ENCODE assay signal across 8 mouse cellular contexts in the genomic region with DNA sequence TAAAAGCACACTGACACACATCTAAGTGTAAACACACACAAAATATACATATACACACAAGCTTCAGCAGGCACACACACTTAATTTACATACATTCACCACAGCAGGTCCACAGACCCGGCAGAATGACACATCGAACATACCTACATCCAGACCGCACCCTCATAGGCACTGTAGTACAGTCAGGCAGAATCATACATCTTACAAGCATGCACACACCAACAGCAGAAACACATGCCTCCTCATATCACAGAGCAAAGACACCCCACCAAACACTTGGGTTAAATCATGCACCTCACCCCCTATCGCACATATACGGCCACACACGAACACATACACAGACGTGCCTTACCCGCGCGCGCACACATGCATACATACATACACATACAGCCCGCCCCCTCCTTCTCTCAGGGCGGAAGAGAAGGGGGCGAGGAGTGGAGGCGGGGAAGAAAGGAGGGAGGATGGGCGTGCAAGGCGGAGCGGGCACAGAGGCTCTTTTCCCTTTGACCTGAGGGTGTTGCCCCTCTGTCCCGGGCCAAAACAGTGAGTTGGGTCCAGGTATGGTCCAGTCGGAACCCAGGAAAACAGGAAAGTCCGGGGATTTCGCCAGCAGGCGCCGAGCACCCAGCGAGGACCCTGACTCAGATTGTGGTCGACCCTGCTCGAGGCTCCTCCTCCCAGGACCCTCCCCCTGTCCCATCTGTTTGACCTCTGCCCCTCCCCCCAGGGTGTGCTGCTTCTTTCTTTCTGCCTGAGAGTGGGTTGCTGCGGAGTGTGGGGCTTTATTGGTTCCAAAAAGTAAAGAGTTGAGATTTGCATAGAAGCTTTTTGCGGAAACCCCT. TPM values are rescaled to one million over a fixed set of nuclear protein-coding genes. Genes with fewer than 3 reads are reported as not detected.
DNase-seq lines count a peak whose midpoint lies in the region; ATAC-seq and TF ChIP-seq lines count a peak whose summit lies in the region.

No protein-coding gene starts in this region.

- no peak for TF ChIP-seq CTCF in forebrain, postnatal 0 days (IDR thresholded peaks at IDR 0.05; ENCODE audit: low read depth)
- no peak for TF ChIP-seq CTCF in thymus, adult 2 months (IDR thresholded peaks at IDR 0.05; ENCODE audit: borderline replicate concordance, control insufficient read depth, extremely low read depth, insufficient read depth, low read length, poor library complexity)

- no peak overlapping the region for H3K27ac ChIP-seq in lung, embryonic 16.5 days (ENCODE audit: low read length)
- no peak overlapping the region for H3K27ac ChIP-seq in forebrain, postnatal 0 days (ENCODE audit: low read depth, low read length)
- no peak overlapping the region for H3K27ac ChIP-seq in liver, embryonic 15.5 days (replicated peaks)
- H3K27ac ChIP-seq in thymus, adult 2 months (ENCODE audit: control insufficient read depth, insufficient read depth, low read length), result no peak overlapping the region

- 21% methylated on average over 24 of the region's 29 CpGs for WGBS in lung, embryonic 16.5 days
- 38% methylated on average over 26 of the region's 29 CpGs for WGBS in forebrain, postnatal 0 days
- WGBS in liver, embryonic 15.5 days (ENCODE audit: insufficient replicate concordance), result 16% methylated on average over 23 of the region's 29 CpGs
- WGBS in thymus, adult 2 months, result 13% methylated on average over 20 of the region's 29 CpGs

- ATAC-seq in lung, embryonic 16.5 days (ENCODE audit: low read depth), result no peak
- ATAC-seq in forebrain, postnatal 0 days, result peak; percentile 78
- no peak for ATAC-seq in liver, embryonic 15.5 days (ENCODE audit: insufficient read depth)

- no peak for TF ChIP-seq POLR2A in thymus, adult 2 months (IDR thresholded peaks at IDR 0.05; ENCODE audit: control insufficient read depth, extremely low read depth, insufficient read depth, low read length, poor library complexity)

- no peaks in the 10 kb centered on the region for H3K4me1 ChIP-seq in lung, embryonic 16.5 days (replicated peaks; ENCODE audit: control insufficient read depth, insufficient read depth, low read length)
- H3K4me1 ChIP-seq in forebrain, postnatal 0 days (ENCODE audit: insufficient read depth), result no peaks in the 10 kb centered on the region
- H3K4me1 ChIP-seq in liver, embryonic 15.5 days (replicated peaks), result no peaks in the 10 kb centered on the region
- H3K4me1 ChIP-seq in thymus, adult 2 months (replicated peaks; ENCODE audit: control insufficient read depth, insufficient read depth, low read length), result no peaks in the 10 kb centered on the region

- H3K4me2 ChIP-seq in lung, embryonic 16.5 days (ENCODE audit: low read depth, low read length), result peak overlapping the region; percentile 57
- H3K4me2 ChIP-seq in forebrain, postnatal 0 days (ENCODE audit: low read depth), result peak overlapping the region; percentile 57
- peak overlapping the region; percentile 45 for H3K4me2 ChIP-seq in liver, embryonic 15.5 days

- H3K9me3 ChIP-seq in lung, embryonic 16.5 days (ENCODE audit: control insufficient read depth, low read length), result no peaks in the 10 kb centered on the region
- H3K9me3 ChIP-seq in forebrain, postnatal 0 days (ENCODE audit: low read length), result no peaks in the 10 kb centered on the region
- no peaks in the 10 kb centered on the region for H3K9me3 ChIP-seq in liver, embryonic 15.5 days (replicated peaks)

- no peak overlapping the region for H3K9ac ChIP-seq in lung, embryonic 16.5 days (ENCODE audit: low read length)
- no peak overlapping the region for H3K9ac ChIP-seq in forebrain, postnatal 0 days
- H3K9ac ChIP-seq in liver, embryonic 15.5 days, result no peak overlapping the region

- peaks cover 3% of the 10 kb centered on the region; the same call in 1 of the 2 replicates for H3K27me3 ChIP-seq in lung, embryonic 16.5 days (ENCODE audit: control insufficient read depth, insufficient read depth, low read depth, low read length)
- no peaks in the 10 kb centered on the region for H3K27me3 ChIP-seq in forebrain, postnatal 0 days (ENCODE audit: insufficient read depth, low read length)
- peaks cover 4% of the 10 kb centered on the region; the same call in 1 of the 2 replicates for H3K27me3 ChIP-seq in liver, embryonic 15.5 days
- no peaks in the 10 kb centered on the region for H3K27me3 ChIP-seq in thymus, adult 2 months (ENCODE audit: control insufficient read depth, insufficient read depth, low read length)

- DNase-seq in lung, postnatal 25 days (ENCODE audit: low spot score), result no peak
- DNase-seq in forebrain, postnatal 0 days, result no peak
- DNase-seq in yolk sac, embryonic 10.5 days (ENCODE audit: low spot score), result peak; percentile 20
- DNase-seq in thymus, adult 2 months, result no peak
- no peak for DNase-seq in frontal cortex, postnatal 14 days (ENCODE audit: low spot score in 2 of 2)
- no peak for DNase-seq in cerebellum, adult 18-20 months

- H3K36me3 ChIP-seq in lung, embryonic 16.5 days (ENCODE audit: control insufficient read depth, insufficient read depth, low read length), result no peaks in the 10 kb centered on the region
- H3K36me3 ChIP-seq in forebrain, postnatal 0 days (ENCODE audit: insufficient read depth), result no peaks in the 10 kb centered on the region
- no peaks in the 10 kb centered on the region for H3K36me3 ChIP-seq in liver, embryonic 15.5 days (replicated peaks)
- no peaks in the 10 kb centered on the region for H3K36me3 ChIP-seq in thymus, adult 2 months (ENCODE audit: control insufficient read depth, insufficient read depth, low read length)

- peak overlapping the region; percentile 32 for H3K4me3 ChIP-seq in lung, embryonic 16.5 days (ENCODE audit: low read length)
- H3K4me3 ChIP-seq in forebrain, postnatal 0 days (ENCODE audit: low read depth, low read length), result peak overlapping the region; percentile 36
- H3K4me3 ChIP-seq in liver, embryonic 15.5 days (replicated peaks), result 0 out of 2 replicates have a peak overlapping the region, but pooled peaks have one; percentile 15
- no peak overlapping the region for H3K4me3 ChIP-seq in thymus, adult 2 months (ENCODE audit: control insufficient read depth, insufficient read depth, low read length)

RNA-seq across cellular contexts. Expression of a gene that starts 16.4 kb away (rescaled TPM):
- 2.0 and 6.8 TPM in 2 replicates for polyA plus RNA-seq in lung, embryonic 16.5 days (2015; fragmentation: Nextera tagmentation; extraction: Ambion mirVana)
- 3.0 and 5.3 TPM in 2 replicates for total RNA-seq in forebrain, postnatal 0 days (2014; rRNA removed)
- 3.2 and 5.6 TPM in 2 replicates for polyA plus RNA-seq in forebrain, postnatal 0 days (2015; fragmentation: Nextera tagmentation; extraction: Ambion mirVana)
- polyA plus RNA-seq in liver, embryonic 15.5 days (2015; fragmentation: Nextera tagmentation; extraction: Ambion mirVana), result 3.5 and 5.5 TPM in 2 replicates
- polyA plus RNA-seq in thymus, adult 2 months (2012; rRNA removed), result 0.05 TPM in 1 of 2 replicates, not detected in the other
